Mouse (Mus musculus) heart, embryonic 12.5 days (tissue): ENCODE data around the gene Mxra7. TPM values are rescaled to one million over a fixed set of nuclear protein-coding genes. Genes with fewer than 3 reads are reported as not detected.

Experiments used
- ATAC-seq: fragments of 200-750 bp; cut with Nextera tagmentation; 2 replicates; pipeline ENCODE4 v1.8.0; 2017; ENCODE audit warnings: moderate TSS enrichment, moderate library complexity; ENCODE audit not compliant: insufficient number of reproducible peaks, low FRiP score
- H3K27ac ChIP-seq: fragments of 300-500 bp; sonication (generic); 2 replicates; pipeline ENCODE4 v1.5.1; 2016; ENCODE audit warnings: mild to moderate bottlenecking, moderate library complexity; ENCODE audit not compliant: poor library complexity, severe bottlenecking
- H3K27me3 ChIP-seq: fragments of 300-500 bp; sonication (generic); replicated peaks from 2 replicates; pipeline ENCODE4 v1.6.1; 2016; ENCODE audit warnings: mild to moderate bottlenecking, moderate library complexity
- H3K36me3 ChIP-seq: fragments of 300-500 bp; sonication (generic); 2 replicates; pipeline ENCODE4 v1.6.1; 2016; ENCODE audit warnings: mild to moderate bottlenecking, moderate library complexity
- H3K4me1 ChIP-seq: fragments of 300-500 bp; sonication (generic); replicated peaks from 2 replicates; pipeline ENCODE4 v1.6.1; 2016; ENCODE audit warnings: mild to moderate bottlenecking
- H3K4me2 ChIP-seq: fragments of 300-500 bp; sonication (generic); 2 replicates; pipeline ENCODE4 v1.6.1; 2016; ENCODE audit warnings: mild to moderate bottlenecking, moderate library complexity
- H3K4me3 ChIP-seq: fragments of 300-500 bp; sonication (generic); 2 replicates; pipeline ENCODE4 v1.5.1; 2016; ENCODE audit warnings: mild to moderate bottlenecking
- H3K9ac ChIP-seq: fragments of 300-500 bp; sonication (generic); 2 replicates; pipeline ENCODE4 v1.6.1; 2016; ENCODE audit warnings: mild to moderate bottlenecking, moderate library complexity
- H3K9me3 ChIP-seq: fragments of 300-500 bp; sonication (generic); replicated peaks from 2 replicates; pipeline ENCODE4 v1.6.1; 2016; ENCODE audit warnings: mild to moderate bottlenecking, moderate library complexity
- WGBS: fragments of 180-500 bp; shearing (Covaris S2); methylation state at CpG from one replicate; pipeline ENCODE4 v1.1.7; 2016; 5-methylcytosine and 5-hydroxymethylcytosine counted together
- polyA plus RNA-seq: library from polyadenylated mRNA; unstranded; fragments of >200 nt; fragmentation: Nextera tagmentation; extraction: Ambion mirVana; gene quantifications from 2 replicates; pipeline ENCODE4 v1.2.1, GENCODE M21; 2016

Mxra7 gene
- 24.7 and 27.0 TPM in 2 replicates for polyA plus RNA-seq

DNA sequence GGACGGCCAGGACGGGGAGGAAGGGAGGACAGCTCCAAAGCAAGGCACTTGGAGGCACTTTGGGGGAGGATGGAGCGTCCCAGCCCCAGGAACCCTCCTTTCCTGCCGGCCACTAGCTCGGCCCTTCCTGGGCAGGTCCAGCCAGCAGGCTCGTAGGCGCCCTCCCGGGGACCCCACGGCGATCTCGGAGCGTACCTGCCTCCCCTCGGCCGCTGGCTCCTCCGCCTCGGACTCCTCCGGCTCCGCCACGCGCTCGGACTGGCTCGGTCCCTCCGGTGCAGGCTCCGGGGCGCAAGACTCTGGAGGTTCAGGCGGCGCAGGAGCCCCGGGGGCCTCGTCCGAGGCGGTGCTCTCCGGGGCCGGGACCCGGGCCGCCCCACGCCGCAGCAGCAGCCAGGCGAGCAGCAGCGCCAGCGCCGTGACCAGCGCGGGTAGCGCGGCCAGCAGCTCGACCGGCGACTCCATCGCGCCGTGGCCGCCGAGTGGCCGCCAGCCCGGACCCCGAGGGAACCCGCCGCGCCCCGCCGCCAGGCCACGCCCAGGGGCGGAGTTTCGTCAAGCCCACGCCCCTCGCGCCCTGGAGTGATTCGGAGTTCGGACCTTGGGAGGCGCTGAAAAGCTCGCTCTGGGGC, at the start of gene Mxra7:
TSS of gene Mxra7 (minus strand) at position 513 of the 632 bp plus-strand sequence.
- under 1% methylated on average over 71 of the region's 71 CpGs for WGBS
- Histone ChIP-seq H3K36me3 (peaks cover 10% of the 10 kb centered on the region; the same call in 1 of the 2 replicates), H3K27me3 (no peaks in the 10 kb centered on the region), H3K27ac (peak within 1 kb of the TSS; percentile 63; the same call in 1 of the 2 replicates), H3K9ac (peak within 1 kb of the TSS; percentile 90), H3K4me3 (peak within 1 kb of the TSS; percentile 75), H3K9me3 (no peaks in the 10 kb centered on the region), H3K4me1 (peaks cover 41% of the 10 kb centered on the region), H3K4me2 (peak within 1 kb of the TSS; percentile 95)
- peak; percentile 80 for ATAC-seq

DNA sequence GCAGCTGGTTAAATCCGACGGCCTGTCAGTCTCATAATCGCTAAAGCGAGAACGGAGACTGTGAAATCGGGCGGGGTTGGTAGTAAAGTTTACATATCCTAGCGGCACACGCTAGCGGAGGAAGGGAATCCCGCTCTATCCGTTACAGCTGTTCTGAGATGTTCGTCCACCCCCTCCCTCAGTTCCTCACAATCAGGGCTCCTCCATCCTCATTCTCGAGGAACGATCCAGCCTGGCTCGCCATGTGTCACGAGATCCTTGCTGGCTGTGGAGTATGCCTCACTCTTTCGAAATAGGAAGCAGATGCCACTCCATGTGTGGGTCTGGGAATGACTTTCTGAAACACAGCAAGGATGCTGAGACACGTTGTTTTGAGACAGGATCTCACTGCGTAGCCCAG, 46.1 kb upstream of the Mxra7 start:
- Histone ChIP-seq H3K9ac (no peak overlapping the region), H3K4me3 (no peak overlapping the region), H3K27ac (no peak overlapping the region), H3K4me1 (peaks cover 8% of the 10 kb centered on the region; the same call in 1 of the 2 replicates), H3K36me3 (peaks cover 57% of the 10 kb centered on the region), H3K27me3 (no peaks in the 10 kb centered on the region), H3K4me2 (no peak overlapping the region), H3K9me3 (no peaks in the 10 kb centered on the region)
- no peak for ATAC-seq
- 93% methylated on average over 20 of the region's 20 CpGs for WGBS

DNA sequence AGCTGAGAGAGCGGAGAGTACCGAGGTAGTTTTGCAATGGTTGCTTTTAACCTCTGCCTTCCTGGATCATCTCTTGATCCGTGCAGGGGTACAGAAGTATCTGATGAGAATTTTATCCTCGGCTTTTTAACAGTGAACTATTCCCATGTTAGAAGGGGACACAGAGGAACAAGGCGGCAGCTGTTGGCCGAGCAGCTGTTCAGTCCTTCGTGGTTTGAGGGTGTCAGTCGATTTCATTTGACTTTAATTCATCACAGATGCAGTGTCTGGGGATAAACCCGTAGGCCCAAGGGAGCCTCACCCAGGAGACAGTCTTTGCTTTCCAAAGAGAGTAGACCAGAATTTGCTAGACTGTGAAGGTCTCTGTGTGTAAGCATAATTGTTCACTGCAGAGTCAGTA, 43.7 kb upstream of the Mxra7 start:
- Histone ChIP-seq H3K27ac (no peak overlapping the region), H3K9ac (no peak overlapping the region), H3K4me2 (no peak overlapping the region), H3K4me1 (peaks cover 12% of the 10 kb centered on the region), H3K36me3 (peaks cover 68% of the 10 kb centered on the region), H3K9me3 (no peaks in the 10 kb centered on the region), H3K4me3 (no peak overlapping the region), H3K27me3 (no peaks in the 10 kb centered on the region)
- 90% methylated on average over 9 of the region's 9 CpGs for WGBS
- ATAC-seq: no peak

DNA sequence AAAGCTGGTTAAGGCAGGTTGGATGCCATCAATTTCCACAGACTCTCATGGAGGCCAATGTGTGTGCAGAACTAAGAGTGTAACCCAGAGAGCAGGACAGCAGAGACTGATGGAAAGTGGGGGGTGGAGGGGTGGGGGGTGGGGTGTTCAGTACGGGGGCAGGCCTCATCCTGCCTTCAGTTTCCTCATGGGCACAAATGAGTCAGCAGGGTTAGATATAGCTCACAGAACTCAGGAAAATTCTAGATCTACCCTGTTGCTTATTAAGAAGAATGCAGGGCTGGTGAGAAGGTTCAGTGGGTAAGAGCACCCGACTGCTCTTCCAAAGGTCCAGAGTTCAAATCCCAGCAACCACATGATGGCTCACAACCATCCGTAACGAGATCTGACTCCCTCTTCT, 41.8 kb upstream of the Mxra7 start:
- ATAC-seq: no peak

DNA sequence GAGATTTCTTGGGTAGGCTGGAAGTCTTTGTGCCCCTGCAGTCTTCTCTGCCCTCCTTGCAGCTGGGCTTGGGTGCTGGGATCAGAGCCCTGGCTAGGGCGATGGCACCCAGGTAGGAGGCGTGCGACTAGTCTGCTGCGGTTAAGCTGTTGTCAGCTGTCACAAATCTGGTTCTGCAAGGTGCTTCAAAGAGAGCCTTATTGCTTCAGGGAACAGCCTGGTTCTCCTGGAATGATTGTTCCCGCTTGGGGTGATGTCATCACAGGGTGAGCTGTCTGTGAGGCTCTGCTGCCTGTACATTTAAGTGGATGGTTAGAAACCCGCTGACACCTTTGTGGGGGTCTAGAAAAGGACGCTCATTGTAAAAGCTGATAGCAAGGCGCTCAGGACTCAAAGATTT, 41.4 kb upstream of the Mxra7 start:
- no peak overlapping the region for H3K4me3 ChIP-seq
- ATAC-seq: no peak
- H3K36me3 ChIP-seq: peaks cover 64% of the 10 kb centered on the region
- no peaks in the 10 kb centered on the region for H3K27me3 ChIP-seq
- H3K27ac ChIP-seq: 0 out of 2 replicates have a peak overlapping the region, but pooled peaks have one; percentile 31
- H3K4me1 ChIP-seq: peaks cover 20% of the 10 kb centered on the region
- H3K9ac ChIP-seq: no peak overlapping the region; the same call in 1 of the 2 replicates
- H3K9me3 ChIP-seq: no peaks in the 10 kb centered on the region
- WGBS: 60% methylated on average over 8 of the region's 8 CpGs
- no peak overlapping the region for H3K4me2 ChIP-seq

More for the DNA sequence above, 41.8 kb upstream of the Mxra7 start:
- H3K4me3 ChIP-seq: no peak overlapping the region
- no peak overlapping the region for H3K27ac ChIP-seq
- no peak overlapping the region; the same call in 1 of the 2 replicates for H3K9ac ChIP-seq
- peaks cover 16% of the 10 kb centered on the region for H3K4me1 ChIP-seq
- H3K4me2 ChIP-seq: no peak overlapping the region
- H3K9me3 ChIP-seq: no peaks in the 10 kb centered on the region
- H3K27me3 ChIP-seq: no peaks in the 10 kb centered on the region
- H3K36me3 ChIP-seq: peaks cover 68% of the 10 kb centered on the region
- 63% methylated on average over 4 of the region's 4 CpGs for WGBS

DNA sequence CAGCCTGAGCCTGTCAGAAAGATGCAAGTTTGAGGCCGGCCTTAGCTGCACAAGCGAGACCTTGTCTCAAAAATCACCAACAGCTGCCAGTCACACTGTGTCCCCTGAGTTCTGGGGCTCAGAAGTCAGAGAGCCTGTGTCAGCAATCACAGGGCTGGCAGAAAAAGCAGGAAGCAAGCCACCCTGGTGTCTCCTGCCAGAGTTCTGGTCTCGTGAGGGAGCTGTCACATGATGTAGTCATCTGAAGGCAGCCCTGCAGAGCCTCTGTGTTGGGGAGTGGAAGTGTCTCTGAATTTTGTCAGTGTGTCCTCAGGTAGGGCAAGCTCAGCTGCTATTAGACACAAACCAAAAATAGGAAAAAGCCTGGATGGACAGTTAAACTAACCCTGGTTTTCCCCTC, 40.3 kb upstream of the Mxra7 start:
- Histone ChIP-seq H3K27me3 (no peaks in the 10 kb centered on the region), H3K4me1 (peaks cover 29% of the 10 kb centered on the region), H3K9me3 (no peaks in the 10 kb centered on the region), H3K9ac (0 out of 2 replicates have a peak overlapping the region, but pooled peaks have one; percentile 25), H3K4me3 (no peak overlapping the region), H3K36me3 (peaks cover 62% of the 10 kb centered on the region), H3K27ac (0 out of 2 replicates have a peak overlapping the region, but pooled peaks have one; percentile 35), H3K4me2 (no peak overlapping the region)
- ATAC-seq: no peak
- WGBS: 58% methylated on average over 3 of the region's 3 CpGs

DNA sequence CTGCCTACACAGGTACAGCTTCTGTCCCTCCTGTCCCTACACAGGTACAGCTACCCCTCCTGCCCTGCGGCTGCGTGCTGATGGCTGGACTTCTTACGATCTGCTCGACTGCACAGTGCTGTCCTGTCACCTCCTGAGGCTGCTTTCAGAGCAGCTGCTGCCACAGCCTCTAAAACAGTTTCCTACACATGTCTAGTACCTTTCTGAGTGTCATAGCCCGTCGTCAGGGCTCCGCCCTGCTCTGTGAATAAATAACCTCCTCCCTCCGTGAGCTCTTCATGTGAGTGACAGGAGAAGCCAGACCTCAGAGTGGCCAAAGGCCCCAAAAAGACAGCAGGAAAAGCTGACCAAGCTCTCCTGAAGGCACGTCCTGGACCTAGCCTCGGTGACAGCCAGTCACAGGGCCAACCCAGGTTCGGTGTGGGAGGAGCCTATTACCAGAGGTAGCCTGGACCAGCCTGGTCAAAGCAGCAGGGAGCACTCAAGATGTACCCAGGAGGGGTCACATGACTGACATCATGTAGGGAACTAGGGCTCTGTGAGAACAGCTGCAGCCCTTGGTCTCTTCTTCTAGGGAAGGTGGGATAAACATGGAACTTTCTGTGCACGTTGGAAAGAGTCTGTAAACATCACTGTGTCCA, 38.2 kb upstream of the Mxra7 start:
- 72% methylated on average over 12 of the region's 12 CpGs for WGBS
- H3K27me3 ChIP-seq: no peaks in the 10 kb centered on the region
- H3K4me3 ChIP-seq: no peak overlapping the region
- H3K4me2 ChIP-seq: no peak overlapping the region
- H3K9ac ChIP-seq: no peak overlapping the region
- no peaks in the 10 kb centered on the region for H3K9me3 ChIP-seq
- H3K4me1 ChIP-seq: peaks cover 29% of the 10 kb centered on the region
- peaks cover 65% of the 10 kb centered on the region for H3K36me3 ChIP-seq
- no peak overlapping the region for H3K27ac ChIP-seq
- ATAC-seq: no peak

DNA sequence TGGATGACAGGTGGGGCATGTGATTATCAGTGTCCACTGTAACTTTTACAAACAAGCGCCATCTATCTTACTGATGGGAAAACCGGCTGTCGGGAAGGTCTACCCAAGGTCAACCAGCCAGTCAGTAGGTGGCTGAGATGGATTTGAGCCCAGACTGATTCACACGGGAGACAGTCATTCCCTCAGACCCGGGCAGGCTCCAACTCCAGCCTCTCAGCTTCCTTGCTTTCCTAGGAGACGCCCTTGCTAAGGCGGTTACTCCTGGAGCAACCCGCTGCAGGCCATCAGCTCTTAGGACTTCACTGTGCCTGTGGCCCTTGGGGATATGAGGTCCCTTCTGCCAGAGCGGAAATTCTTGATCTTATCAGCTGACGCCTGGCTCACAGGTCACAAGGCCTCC, 36.6 kb upstream of the Mxra7 start:
- H3K4me3 ChIP-seq: no peak overlapping the region
- H3K9ac ChIP-seq: no peak overlapping the region; the same call in 1 of the 2 replicates
- peak overlapping the region; percentile 64 for H3K27ac ChIP-seq
- ATAC-seq: no peak
- H3K36me3 ChIP-seq: peaks cover 72% of the 10 kb centered on the region
- peaks cover 26% of the 10 kb centered on the region for H3K4me1 ChIP-seq
- 19% methylated on average over 10 of the region's 10 CpGs for WGBS
- H3K4me2 ChIP-seq: 0 out of 2 replicates have a peak overlapping the region, but pooled peaks have one; percentile 4
- H3K9me3 ChIP-seq: no peaks in the 10 kb centered on the region
- no peaks in the 10 kb centered on the region for H3K27me3 ChIP-seq

DNA sequence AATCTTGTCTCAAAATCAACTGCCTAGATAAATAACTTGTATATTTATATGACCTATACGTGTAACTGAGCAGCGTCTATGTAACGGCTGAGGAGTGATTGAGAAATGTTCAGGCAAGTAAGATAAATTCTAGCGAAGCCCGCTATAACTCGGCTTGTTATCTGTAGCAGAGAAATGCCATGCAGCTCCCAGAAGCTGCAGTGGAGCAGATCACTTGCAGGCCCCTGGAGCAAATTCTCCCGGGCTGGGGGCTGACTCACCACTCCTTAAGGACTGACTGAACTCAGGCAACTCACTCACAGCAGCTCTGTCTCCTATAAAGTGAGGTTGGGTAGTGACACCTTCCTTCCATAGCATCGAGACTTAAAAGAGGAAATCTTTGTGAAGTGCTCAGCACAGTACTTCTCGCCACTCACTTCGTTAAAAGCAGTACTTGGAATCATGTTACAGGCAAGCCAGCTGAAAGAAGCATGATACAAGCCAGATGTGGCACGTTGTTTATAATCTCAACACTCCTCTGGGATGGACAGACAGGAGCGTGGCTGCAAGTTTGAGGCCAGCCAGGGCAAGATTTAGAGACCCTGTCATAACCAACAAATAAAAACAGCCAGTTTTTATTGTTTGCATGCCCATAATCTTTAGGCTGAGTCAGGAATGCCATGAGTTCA, 29.5 kb upstream of the Mxra7 start:
- 28% methylated on average over 12 of the region's 12 CpGs for WGBS
- Histone ChIP-seq H3K36me3 (peaks cover 41% of the 10 kb centered on the region), H3K9me3 (no peaks in the 10 kb centered on the region), H3K4me3 (no peak overlapping the region), H3K4me2 (no peak overlapping the region), H3K9ac (peak overlapping the region; percentile 21; the same call in 1 of the 2 replicates), H3K4me1 (peaks cover 24% of the 10 kb centered on the region), H3K27ac (peak overlapping the region; percentile 43), H3K27me3 (no peaks in the 10 kb centered on the region)
- ATAC-seq: no peak

DNA sequence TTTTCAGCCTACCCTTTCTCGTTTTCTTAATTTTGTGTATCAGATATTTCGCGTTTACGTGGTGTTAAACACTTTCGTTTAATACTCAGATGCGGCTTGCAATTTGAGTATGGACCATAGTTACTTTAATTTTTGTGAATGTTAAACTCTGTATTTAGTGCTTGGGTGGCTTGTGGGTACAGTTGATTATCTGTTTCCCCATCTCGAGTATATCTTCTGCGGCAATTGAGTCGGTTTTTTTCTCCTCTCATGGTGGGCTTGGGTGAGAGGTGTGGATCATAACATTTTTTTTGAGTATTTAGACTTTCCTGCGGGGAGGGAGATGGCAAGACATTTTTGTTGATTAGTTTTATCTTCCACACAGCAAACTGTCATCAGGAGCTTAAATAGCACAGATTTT, 26.4 kb upstream of the Mxra7 start:
- Histone ChIP-seq H3K36me3 (peaks cover 28% of the 10 kb centered on the region), H3K27me3 (no peaks in the 10 kb centered on the region), H3K27ac (peak overlapping the region; percentile 99), H3K4me1 (peaks cover 31% of the 10 kb centered on the region), H3K4me3 (peak overlapping the region; percentile 94), H3K4me2 (peak overlapping the region; percentile 88), H3K9me3 (no peaks in the 10 kb centered on the region), H3K9ac (peak overlapping the region; percentile 96)
- 25% methylated on average over 10 of the region's 10 CpGs for WGBS
- ATAC-seq: no peak

DNA sequence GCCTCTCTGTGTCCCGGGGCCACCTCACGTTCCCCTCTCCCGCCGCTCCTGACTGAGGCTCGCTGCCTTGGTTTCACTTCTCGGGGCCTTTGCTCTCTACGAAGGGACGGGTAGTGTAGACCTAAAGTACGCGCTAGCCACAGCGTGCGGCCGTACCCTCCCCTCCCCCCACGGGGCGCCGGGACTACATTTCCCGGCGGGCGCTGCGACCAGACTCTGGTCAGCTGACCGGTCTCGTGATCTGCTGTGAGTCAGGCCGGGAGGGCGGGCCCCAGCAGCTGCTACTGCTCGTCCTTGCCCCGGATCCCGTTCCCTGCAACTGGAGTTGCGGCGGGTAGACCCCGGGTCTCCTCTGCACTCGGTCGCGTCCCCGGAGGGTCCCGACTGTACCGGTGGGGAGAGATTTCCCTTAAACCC, 25.7 kb upstream of the Mxra7 start:
- ATAC-seq: peak; percentile 92
- H3K36me3 ChIP-seq: peaks cover 29% of the 10 kb centered on the region
- H3K4me2 ChIP-seq: peak overlapping the region; percentile 88
- H3K9ac ChIP-seq: peak overlapping the region; percentile 96
- no peaks in the 10 kb centered on the region for H3K9me3 ChIP-seq
- H3K27ac ChIP-seq: peak overlapping the region; percentile 99
- no peaks in the 10 kb centered on the region for H3K27me3 ChIP-seq
- under 1% methylated on average over 36 of the region's 36 CpGs for WGBS
- peaks cover 31% of the 10 kb centered on the region for H3K4me1 ChIP-seq
- H3K4me3 ChIP-seq: peak overlapping the region; percentile 94
